Mouse (Mus musculus): ENCODE measurements around the gene Bpifa6. TPM values are rescaled to one million over a fixed set of nuclear protein-coding genes. Genes with fewer than 3 reads are reported as not detected.

The Bpifa6 gene
- polyA plus RNA-seq, 1 experiment from 2014 or later = not detected

Other genes with a start within 250 kb of the Bpifa6 start
- gene Mapre1, start 233.7 kb upstream of the Bpifa6 start, polyA plus RNA-seq (2015; fragmentation: Nextera tagmentation; extraction: Ambion mirVana) = 333 and 370 TPM in 2 replicates
- gene Efcab8, start 195.0 kb upstream of the Bpifa6 start, polyA plus RNA-seq (2015; fragmentation: Nextera tagmentation; extraction: Ambion mirVana) = 0.04 TPM in 2 replicates
- not detected in 2 replicates for gene Sun5, start 103.9 kb upstream of the Bpifa6 start, polyA plus RNA-seq (2015; fragmentation: Nextera tagmentation; extraction: Ambion mirVana)
- not detected in 2 replicates for gene Bpifb2, start 99.9 kb upstream of the Bpifa6 start, polyA plus RNA-seq (2015; fragmentation: Nextera tagmentation; extraction: Ambion mirVana)
- not detected in 2 replicates for gene Bpifb6, start 74.6 kb upstream of the Bpifa6 start, polyA plus RNA-seq (2015; fragmentation: Nextera tagmentation; extraction: Ambion mirVana)
- gene Bpifb3, start 56.7 kb upstream of the Bpifa6 start, polyA plus RNA-seq (2015; fragmentation: Nextera tagmentation; extraction: Ambion mirVana) = not detected in 2 replicates
- not detected in 2 replicates for gene Bpifb4, start 36.7 kb upstream of the Bpifa6 start, polyA plus RNA-seq (2015; fragmentation: Nextera tagmentation; extraction: Ambion mirVana)
- not detected in 2 replicates for gene Bpifa2, start 33.3 kb downstream of the Bpifa6 start, polyA plus RNA-seq (2015; fragmentation: Nextera tagmentation; extraction: Ambion mirVana)
- not detected in 2 replicates for gene Bpifa3, start 155.4 kb downstream of the Bpifa6 start, polyA plus RNA-seq (2015; fragmentation: Nextera tagmentation; extraction: Ambion mirVana)
- not detected in 2 replicates for gene Bpifa1, start 167.9 kb downstream of the Bpifa6 start, polyA plus RNA-seq (2015; fragmentation: Nextera tagmentation; extraction: Ambion mirVana)
- gene Bpifa5, start 187.7 kb downstream of the Bpifa6 start, polyA plus RNA-seq (2015; fragmentation: Nextera tagmentation; extraction: Ambion mirVana) = not detected in 2 replicates
- gene Bpifb1, start 215.9 kb downstream of the Bpifa6 start, polyA plus RNA-seq (2015; fragmentation: Nextera tagmentation; extraction: Ambion mirVana) = 0.50 and 0.66 TPM in 2 replicates
- 0.13 and 0.41 TPM in 2 replicates for gene Bpifb5, start 248.8 kb downstream of the Bpifa6 start, polyA plus RNA-seq (2015; fragmentation: Nextera tagmentation; extraction: Ambion mirVana)

Measured in midbrain, embryonic 15.5 days (tissue).